Mouse (Mus musculus) NIH3T3 (cell line): ENCODE measurements at regions not wholly inside any gene's neighbourhood (a gene's known extent, or its start where the extent isn't known, plus 50 kb on each side); places are given as distances from the start of the nearest gene placed in this dataset.

Source experiments
- DNase-seq: peaks from one replicate; pipeline ENCODE4 v3.0.0-alpha.2; 2012; ENCODE audit warnings: low read depth

GRCm38 (mm10) chr8:127811338-127811737 is 547.1 kb upstream of the Nrp1 start:
- no peak for DNase-seq

DNA sequence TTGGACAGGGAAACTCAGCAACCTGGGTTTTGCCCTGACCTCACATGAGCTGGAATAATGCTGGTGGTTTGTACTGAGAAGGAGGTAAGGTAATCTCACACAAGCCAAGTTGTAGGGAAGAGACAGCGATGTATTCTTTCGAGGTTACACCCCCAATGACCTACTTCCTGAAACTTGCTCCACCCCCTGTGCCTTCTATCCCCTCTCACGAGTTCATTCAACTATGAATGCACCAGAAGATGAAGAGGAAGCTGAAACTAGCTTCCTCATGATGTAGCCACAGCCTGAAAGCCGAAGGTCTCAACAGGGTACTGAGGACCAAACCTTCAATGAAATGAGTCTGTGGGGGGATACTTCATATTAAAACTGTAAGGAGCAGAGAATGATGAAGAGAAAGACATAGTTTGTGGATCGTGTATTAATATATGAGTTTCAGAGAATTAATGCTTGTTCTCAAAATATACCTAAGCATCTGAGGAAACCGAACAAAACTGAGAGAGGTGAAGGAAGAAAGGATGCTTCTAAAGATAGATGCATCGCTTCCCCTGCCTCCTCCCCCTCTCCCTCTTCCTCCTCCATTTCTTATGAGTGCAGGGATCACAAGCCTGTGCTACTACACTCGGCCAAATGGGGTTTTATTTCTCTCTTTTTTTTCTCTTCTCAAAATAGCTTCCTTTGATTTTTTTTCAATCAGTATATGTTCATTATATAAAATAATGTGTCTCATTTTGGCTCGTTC is 543.5 kb upstream of the Nrp1 start:
- DNase-seq = no peak

GRCm38 (mm10) chr8:127820741-127821170 is 537.6 kb upstream of the Nrp1 start:
- DNase-seq = peak; percentile 57

GRCm38 (mm10) chr8:127821646-127822045 is 536.8 kb upstream of the Nrp1 start:
- DNase-seq = peak; percentile 41

- no peak for DNase-seq
These were observed 533.4 kb upstream of the Nrp1 start for GRCm38 (mm10) chr8:127825041-127825440.

GRCm38 (mm10) chr8:127827826-127828225 is 530.6 kb upstream of the Nrp1 start:
- DNase-seq = no peak

GRCm38 (mm10) chr8:127829659-127830058 is 528.7 kb upstream of the Nrp1 start:
- DNase-seq = no peak

DNA sequence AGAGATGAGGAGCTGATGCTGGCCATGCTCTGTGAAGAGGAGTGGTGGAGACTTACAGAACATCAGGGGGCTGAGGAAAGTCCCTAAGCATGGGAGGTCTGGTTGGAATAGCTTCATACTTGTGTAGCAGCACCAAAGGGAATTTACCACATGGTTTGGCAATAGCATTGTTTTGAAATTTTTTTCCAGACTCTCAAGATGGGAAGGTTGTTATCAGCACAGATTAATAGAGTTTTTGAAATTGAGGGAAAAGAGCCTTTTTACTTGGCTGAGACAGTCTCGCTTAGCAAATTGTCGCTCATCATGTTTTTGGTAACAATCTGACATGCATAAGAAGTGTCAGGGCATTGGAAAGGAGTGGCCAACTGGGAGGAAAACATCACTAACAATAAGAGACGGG is 524.4 kb upstream of the Nrp1 start:
- peak; percentile 25 for DNase-seq

GRCm38 (mm10) chr8:127836410-127837206 is 521.8 kb upstream of the Nrp1 start:
- peak; percentile 35 for DNase-seq

- no peak for DNase-seq
These were observed 520.1 kb upstream of the Nrp1 start for GRCm38 (mm10) chr8:127838311-127838710.

DNA sequence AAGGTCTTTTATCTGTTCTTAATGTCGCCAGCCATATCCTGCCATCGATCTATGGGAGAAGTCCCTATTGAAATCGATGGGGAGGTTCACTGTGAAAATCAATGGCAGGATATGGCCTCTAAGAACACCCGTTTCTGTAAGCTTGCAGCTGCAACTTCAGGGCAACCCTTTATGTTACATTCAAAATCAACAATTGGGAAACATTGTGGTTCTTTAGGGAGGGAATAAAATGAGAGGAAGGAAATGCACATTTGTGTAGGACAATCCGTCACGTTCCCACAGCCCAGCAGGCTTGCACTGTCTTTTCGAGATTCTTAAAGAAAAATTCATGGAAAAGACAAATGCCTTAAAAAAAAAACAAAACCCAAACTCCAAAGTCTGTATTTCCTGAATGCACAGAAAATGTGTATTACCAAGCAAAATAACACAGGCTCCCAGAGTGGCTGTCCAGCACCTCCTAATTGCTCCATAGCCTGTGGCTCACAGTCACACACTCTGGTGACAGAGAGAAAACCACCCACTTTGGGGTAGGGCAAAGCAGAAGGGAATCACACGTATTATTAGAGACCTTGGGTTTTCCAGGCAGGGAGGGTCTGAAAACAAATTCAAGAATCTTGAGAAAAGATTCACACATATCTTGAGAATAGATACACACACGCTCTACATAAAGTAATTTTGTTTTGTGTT is 510.9 kb upstream of the Nrp1 start:
- DNase-seq = no peak

DNA sequence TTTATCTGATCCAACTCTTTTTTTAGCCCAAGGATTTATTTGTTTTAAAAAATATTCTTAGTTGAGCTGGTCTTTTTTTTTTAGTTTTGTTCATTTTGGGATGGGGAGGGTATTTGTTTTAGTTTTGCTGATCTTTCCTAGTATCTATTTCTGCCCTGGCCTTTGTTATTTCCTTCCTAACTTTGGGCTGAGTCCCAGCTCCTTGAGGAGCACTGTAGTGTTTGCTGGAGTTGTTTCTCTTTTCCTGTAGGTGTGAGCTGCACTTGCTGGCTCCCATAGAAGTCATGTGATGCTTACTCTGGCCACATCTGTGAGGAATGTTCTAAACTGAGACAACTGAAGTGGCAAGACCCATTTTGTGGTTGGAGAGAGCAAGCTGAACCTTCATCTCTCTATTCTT is 508.5 kb upstream of the Nrp1 start:
- no peak for DNase-seq

DNA sequence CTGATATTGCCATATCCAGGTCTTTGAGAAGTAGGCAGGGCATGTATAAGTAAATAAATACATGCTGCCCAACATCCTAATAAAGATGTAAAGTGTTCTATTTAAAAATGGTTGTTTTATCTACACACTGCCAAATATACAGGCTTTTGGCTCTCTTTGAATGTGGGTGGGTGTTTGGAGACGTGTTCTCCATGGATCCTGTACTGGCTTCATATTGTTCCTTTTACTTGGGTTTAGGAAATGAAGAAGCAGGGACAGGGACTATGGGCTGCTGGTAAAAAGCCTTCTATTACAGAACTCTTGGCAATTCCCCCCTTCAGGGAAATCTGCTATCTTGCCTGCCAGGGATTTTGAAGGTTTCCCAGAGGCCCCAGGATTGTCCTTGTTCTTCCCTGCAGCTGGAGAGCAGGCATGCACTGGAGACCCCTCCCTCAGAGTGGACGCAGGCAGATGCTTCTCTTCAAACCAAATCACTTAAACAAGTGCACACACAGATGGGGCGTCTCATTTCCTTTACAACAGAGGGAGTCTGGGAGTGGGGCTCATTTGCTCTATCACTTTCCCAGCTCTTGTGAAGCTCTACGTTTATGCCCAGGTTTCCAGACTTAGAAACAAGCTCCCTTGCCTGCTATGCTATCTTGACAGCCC is 502.6 kb upstream of the Nrp1 start:
- DNase-seq = no peak

- DNase-seq = no peak
These were observed 501.9 kb upstream of the Nrp1 start for GRCm38 (mm10) chr8:127856351-127857135.

GRCm38 (mm10) chr8:127859036-127859435 is 499.4 kb upstream of the Nrp1 start:
- no peak for DNase-seq

GRCm38 (mm10) chr8:127860376-127860775 is 498.0 kb upstream of the Nrp1 start:
- no peak for DNase-seq

- DNase-seq = peak; percentile 3
These were observed 497.5 kb upstream of the Nrp1 start for GRCm38 (mm10) chr8:127860891-127861290.

DNA sequence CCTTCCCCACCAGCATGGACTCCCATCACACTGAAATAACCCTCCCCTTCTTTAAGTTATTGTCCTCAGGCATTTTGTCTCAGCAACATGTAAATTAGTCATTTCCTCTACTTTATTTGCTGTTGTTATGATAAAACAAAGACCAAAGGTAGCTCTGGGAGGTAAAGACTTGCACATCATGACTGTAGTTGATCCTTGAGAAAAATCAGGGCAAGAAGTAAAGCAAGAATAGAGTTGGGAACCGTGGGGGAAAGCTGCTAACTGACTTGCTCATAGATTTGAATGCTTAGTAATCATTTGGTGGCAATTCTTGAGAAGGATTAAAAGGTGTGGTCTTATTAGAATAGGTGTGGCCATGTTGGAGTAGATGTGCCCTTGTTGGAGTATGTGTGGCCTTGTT is 473.8 kb upstream of the Nrp1 start:
- DNase-seq = no peak

- no peak for DNase-seq
These were observed 473.2 kb upstream of the Nrp1 start for GRCm38 (mm10) chr8:127885211-127885610.

DNA sequence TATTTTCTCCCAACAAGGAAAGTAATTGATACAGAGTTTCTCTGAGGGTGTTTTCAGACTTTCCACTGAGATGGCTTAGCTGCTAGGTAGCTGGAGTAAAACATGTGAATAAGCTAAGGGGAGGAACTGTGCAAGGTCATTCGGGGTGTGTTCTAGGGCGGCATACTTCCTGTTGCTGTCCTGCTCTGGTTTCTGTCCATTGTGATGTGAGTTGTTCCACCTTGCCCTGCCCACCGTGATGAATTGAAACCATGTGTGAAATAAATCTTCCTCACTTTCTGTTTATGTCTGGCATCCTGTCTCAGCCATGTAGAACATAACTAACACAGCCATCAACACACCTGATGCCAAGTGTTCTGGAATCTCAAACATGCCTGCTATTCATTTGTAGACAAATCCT is 472.6 kb upstream of the Nrp1 start:
- DNase-seq = no peak

GRCm38 (mm10) chr8:127890729-127891128 is 467.7 kb upstream of the Nrp1 start:
- DNase-seq = peak; percentile 14
